Mouse (Mus musculus) liver, postnatal 0 days (tissue): Measurements from ENCODE around the gene Snai3. TPM values are rescaled to one million over a fixed set of nuclear protein-coding genes. Genes with fewer than 3 reads are reported as not detected.

Source experiments
- ATAC-seq: fragments of 200-750 bp; cut with Nextera tagmentation; 2 replicates; pipeline ENCODE4 v1.8.0; 2017; ENCODE audit warnings: mild to moderate bottlenecking, moderate library complexity
- DNase-seq: peaks from one replicate; pipeline ENCODE4 v3.0.0-alpha.2; 2016
- H3K27ac ChIP-seq: fragments of 300-500 bp; sonication (generic); 2 replicates; pipeline ENCODE4 v1.5.1; 2014; ENCODE audit warnings: antibody characterized with exemption, moderate library complexity, mild to moderate bottlenecking, low read depth
- H3K27me3 ChIP-seq: fragments of 300-500 bp; sonication (generic); 2 replicates; pipeline ENCODE4 v1.6.1; 2014; ENCODE audit warnings: low read length, control low read depth, mixed read lengths; ENCODE audit not compliant: insufficient read depth
- H3K36me3 ChIP-seq: fragments of 300-500 bp; sonication (generic); replicated peaks from 2 replicates; pipeline ENCODE4 v1.6.1; 2014; ENCODE audit warnings: mild to moderate bottlenecking, control low read depth, low read length, moderate library complexity, mixed read lengths; ENCODE audit not compliant: insufficient read depth
- H3K4me1 ChIP-seq: fragments of 300-500 bp; sonication (generic); 2 replicates; pipeline ENCODE4 v1.6.1; 2014; ENCODE audit warnings: antibody characterized with exemption, mild to moderate bottlenecking, control low read depth; ENCODE audit not compliant: insufficient read depth
- H3K4me2 ChIP-seq: fragments of 300-500 bp; sonication (generic); 2 replicates; pipeline ENCODE4 v1.6.1; 2014; ENCODE audit warnings: low read depth, mild to moderate bottlenecking, low read length, moderate library complexity, mixed read lengths
- H3K4me3 ChIP-seq: fragments of 300-500 bp; sonication (generic); 2 replicates; pipeline ENCODE4 v1.5.1; 2014; ENCODE audit warnings: low read depth, low read length
- H3K9ac ChIP-seq: fragments of 300-500 bp; sonication (generic); replicated peaks from 2 replicates; pipeline ENCODE4 v1.6.1; 2014; ENCODE audit warnings: mild to moderate bottlenecking, moderate library complexity
- H3K9me3 ChIP-seq: fragments of 300-500 bp; sonication (generic); 2 replicates; pipeline ENCODE4 v1.6.1; 2016; ENCODE audit warnings: mild to moderate bottlenecking, control low read depth, low read length, mixed read lengths
- CTCF ChIP-seq: sonication (generic); IDR thresholded peaks from 2 replicates; pipeline ENCODE4 v1.5.1; 2016; ENCODE audit warnings: antibody characterized with exemption, low read depth
- EP300 ChIP-seq: IDR thresholded peaks from 2 replicates; pipeline ENCODE4 v1.6.1; 2016; ENCODE audit warnings: antibody characterized with exemption, low read depth, mild to moderate bottlenecking
- WGBS: fragments of 180-500 bp; shearing (Covaris S2); extraction: QIAGEN DNeasy Blood & Tissue Kit; methylation state at CpG from one replicate; pipeline ENCODE4 v1.1.7; 2014; ENCODE audit not compliant: insufficient replicate concordance; 5-methylcytosine and 5-hydroxymethylcytosine counted together
- polyA plus RNA-seq: library from polyadenylated mRNA; unstranded; fragments of >200 nt; fragmentation: Nextera tagmentation; extraction: Ambion mirVana; gene quantifications from 2 replicates; pipeline ENCODE4 v1.2.1, GENCODE M21; 2015

Snai3 gene
- polyA plus RNA-seq, 1 experiment from 2014 or later = 1.4 TPM

- Histone ChIP-seq H3K27me3 (no peaks in the 10 kb centered on the region), H3K9me3 (no peaks in the 10 kb centered on the region), H3K9ac (no peak overlapping the region), H3K4me1 (peaks cover 22% of the 10 kb centered on the region), H3K4me2 (no peak overlapping the region), H3K36me3 (peaks cover 35% of the 10 kb centered on the region), H3K4me3 (no peak overlapping the region), H3K27ac (no peak overlapping the region)
- TF ChIP-seq CTCF (no peak), EP300 (no peak)
- WGBS = 70% methylated on average over 10 of the region's 10 CpGs
- ATAC-seq = no peak
- no peak for DNase-seq
Observed at GRCm38 (mm10) chr8:122469965-122470364, 9.4 kb upstream of the Snai3 start.

DNA sequence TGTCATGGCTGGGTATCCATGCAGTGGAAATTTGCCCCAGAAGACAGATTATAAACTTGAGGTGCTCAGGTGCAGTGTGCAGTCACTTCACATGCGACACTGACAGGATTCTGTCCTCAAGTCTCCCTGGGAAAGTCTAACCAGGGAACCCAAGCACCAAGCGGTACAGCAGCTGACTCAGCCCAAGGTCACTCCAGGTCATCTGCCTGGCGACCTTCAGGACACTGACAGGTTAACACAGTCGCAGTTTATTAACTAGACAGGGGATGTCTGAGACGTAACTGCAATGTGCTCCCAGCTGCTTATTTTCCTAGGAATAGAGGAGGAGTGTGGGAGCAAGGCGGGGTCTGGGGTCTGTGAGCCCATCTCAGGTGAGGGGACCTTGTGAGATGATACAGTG is 8.9 kb upstream of the Snai3 start:
- no peak overlapping the region for H3K4me2 ChIP-seq
- ATAC-seq = no peak
- TF ChIP-seq CTCF (no peak), EP300 (no peak)
- H3K4me3 ChIP-seq = no peak overlapping the region
- no peak for DNase-seq
- H3K36me3 ChIP-seq = peaks cover 35% of the 10 kb centered on the region
- H3K9me3 ChIP-seq = no peaks in the 10 kb centered on the region
- 70% methylated on average over 6 of the region's 6 CpGs for WGBS
- H3K9ac ChIP-seq = no peak overlapping the region
- no peaks in the 10 kb centered on the region for H3K27me3 ChIP-seq
- H3K4me1 ChIP-seq = peaks cover 23% of the 10 kb centered on the region
- no peak overlapping the region for H3K27ac ChIP-seq

- 86% methylated on average over 13 of the region's 13 CpGs for WGBS
- H3K4me2 ChIP-seq = no peak overlapping the region
- no peaks in the 10 kb centered on the region for H3K27me3 ChIP-seq
- H3K9me3 ChIP-seq = no peaks in the 10 kb centered on the region
- ATAC-seq = no peak
- H3K9ac ChIP-seq = no peak overlapping the region
- H3K4me3 ChIP-seq = no peak overlapping the region
- H3K36me3 ChIP-seq = peaks cover 32% of the 10 kb centered on the region
- DNase-seq = no peak
- peaks cover 34% of the 10 kb centered on the region for H3K4me1 ChIP-seq
- TF ChIP-seq EP300 (no peak), CTCF (no peak)
- H3K27ac ChIP-seq = no peak overlapping the region
Observed at GRCm38 (mm10) chr8:122467816-122468215, 7.3 kb upstream of the Snai3 start.

- Histone ChIP-seq H3K9me3 (no peaks in the 10 kb centered on the region), H3K4me3 (no peak overlapping the region), H3K9ac (no peak overlapping the region), H3K4me2 (no peak overlapping the region), H3K4me1 (peaks cover 54% of the 10 kb centered on the region), H3K27ac (no peak overlapping the region), H3K27me3 (peaks cover 14% of the 10 kb centered on the region), H3K36me3 (peaks cover 30% of the 10 kb centered on the region)
- no peak for DNase-seq
- no peak for ATAC-seq
- 30% methylated on average over 7 of the region's 7 CpGs for WGBS
- TF ChIP-seq EP300 (no peak), CTCF (no peak)
Observed at GRCm38 (mm10) chr8:122464985-122465384, 4.5 kb upstream of the Snai3 start.

DNA sequence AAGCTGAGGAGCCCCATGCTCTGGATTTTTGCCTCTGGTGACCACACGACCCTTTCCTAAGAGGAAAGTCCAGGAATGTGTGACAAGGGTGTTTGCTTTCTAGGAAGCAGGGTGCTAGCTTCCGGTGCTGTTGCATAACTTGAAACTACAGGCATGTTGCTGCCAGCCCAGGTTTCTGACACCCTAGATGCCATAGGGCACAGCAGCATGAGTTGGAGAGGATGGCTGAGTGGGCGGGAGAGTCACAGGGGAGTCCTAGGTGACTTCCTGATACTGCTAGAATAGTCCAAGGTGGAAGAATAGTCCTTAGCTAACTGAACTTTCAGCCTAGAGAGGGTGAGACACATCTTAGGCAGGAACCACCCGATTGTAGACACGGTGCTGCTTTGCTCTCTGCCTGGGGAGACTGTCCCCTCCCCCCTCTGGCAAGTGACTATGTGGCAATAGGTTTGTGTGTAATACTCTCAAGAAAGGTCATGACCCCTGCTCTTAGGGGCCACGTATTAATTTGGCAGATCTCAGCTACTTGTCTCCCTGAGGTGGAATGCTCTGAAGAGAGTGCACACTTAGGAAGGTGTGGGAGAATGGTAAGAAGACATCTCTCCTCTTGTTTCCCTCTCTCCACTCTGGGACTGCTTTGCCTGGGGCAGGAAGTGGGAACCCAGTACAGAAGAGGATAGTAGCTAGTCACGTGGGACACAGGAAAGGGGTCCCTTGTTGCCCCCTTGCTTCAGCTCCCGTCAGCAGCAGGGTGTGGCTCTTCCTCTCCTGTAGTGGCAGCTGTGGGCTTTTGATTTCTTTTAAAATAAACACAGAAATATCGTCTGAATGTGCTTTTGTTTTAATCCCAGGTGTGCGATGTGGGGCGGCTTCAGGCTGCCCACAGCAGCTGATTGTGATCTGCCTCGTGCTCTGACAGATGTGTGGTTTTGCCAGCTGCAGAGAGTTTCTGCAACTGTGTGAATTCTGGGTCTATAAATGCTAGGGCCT is 3.4 kb upstream of the Snai3 start:
- WGBS = 26% methylated on average over 12 of the region's 12 CpGs
- Histone ChIP-seq H3K9ac (no peak overlapping the region), H3K4me2 (peak overlapping the region; percentile 13), H3K27ac (peak overlapping the region; percentile 64), H3K27me3 (peaks cover 20% of the 10 kb centered on the region), H3K4me3 (no peak overlapping the region), H3K36me3 (peaks cover 24% of the 10 kb centered on the region), H3K9me3 (no peaks in the 10 kb centered on the region), H3K4me1 (peaks cover 52% of the 10 kb centered on the region)
- no peak for TF ChIP-seq CTCF
- TF ChIP-seq EP300 = peak; percentile 23; the same call in 1 of the 2 replicates
- ATAC-seq = peak; percentile 49
- DNase-seq = peak; percentile 56

DNA sequence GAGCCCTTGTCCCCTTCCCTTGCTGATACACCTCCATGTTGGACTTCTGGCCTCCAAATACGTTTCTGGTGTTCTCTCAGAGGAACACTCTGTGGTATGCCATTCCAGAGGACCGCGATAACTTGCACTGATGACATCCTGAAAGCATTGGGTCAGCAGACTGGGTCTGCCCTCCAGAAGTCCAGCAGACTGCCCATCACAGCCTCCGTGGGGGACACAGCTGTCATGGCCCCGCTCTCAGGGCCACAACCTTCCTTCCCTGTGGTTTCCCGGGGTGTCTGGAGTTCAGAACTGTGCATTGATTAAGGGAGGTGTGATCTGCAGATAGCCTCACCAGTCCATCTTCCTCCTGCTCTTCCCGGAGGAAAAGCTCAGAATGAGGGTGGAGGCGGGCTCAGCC is 2.0 kb upstream of the Snai3 start:
- no peak overlapping the region; the same call in 1 of the 2 replicates for H3K9ac ChIP-seq
- no peak for ATAC-seq
- peaks cover 23% of the 10 kb centered on the region for H3K27me3 ChIP-seq
- no peaks in the 10 kb centered on the region for H3K9me3 ChIP-seq
- no peak overlapping the region for H3K27ac ChIP-seq
- 66% methylated on average over 8 of the region's 8 CpGs for WGBS
- peaks cover 12% of the 10 kb centered on the region for H3K36me3 ChIP-seq
- peaks cover 52% of the 10 kb centered on the region for H3K4me1 ChIP-seq
- H3K4me3 ChIP-seq = no peak overlapping the region
- H3K4me2 ChIP-seq = no peak overlapping the region
- DNase-seq = no peak
- no peak for TF ChIP-seq EP300
- TF ChIP-seq CTCF = no peak
